ENCODE assay signal across 12 mouse cellular contexts in the genomic region with DNA sequence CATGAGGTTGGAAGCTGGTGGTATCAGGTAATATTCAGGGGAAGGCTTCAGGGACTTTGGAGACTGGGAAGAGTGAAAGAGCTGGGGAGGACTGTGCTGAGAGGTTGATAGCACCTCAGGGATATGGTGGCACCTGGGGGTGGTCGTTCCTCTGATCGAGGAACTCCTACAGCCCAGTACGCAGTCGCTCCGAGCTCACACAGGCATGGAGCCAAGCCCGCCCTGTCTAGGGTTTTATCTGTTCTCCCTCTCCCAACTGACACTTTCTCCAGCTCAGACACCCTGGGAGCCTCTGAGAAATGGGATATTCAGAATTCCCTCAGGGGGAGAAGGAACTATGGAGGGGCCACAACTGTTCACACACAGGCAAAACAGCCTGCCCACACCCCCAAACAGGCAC. TPM values are rescaled to one million over a fixed set of nuclear protein-coding genes. Genes with fewer than 3 reads are reported as not detected.
DNase-seq lines count a peak whose midpoint lies in the region; ATAC-seq lines count a peak whose summit lies in the region.
"Had no signal": no experiment of that assay in that cellular context is flagged by ENCODE, and none has a peak within 500 bp of the region (broad histone marks: within the 10 kb centered on the region; RNA-seq: fewer than 3 reads in every experiment).

No protein-coding gene starts in this region.

- no peaks in the 10 kb centered on the region for H3K36me3 ChIP-seq in kidney, embryonic 14.5 days (ENCODE audit: control insufficient read depth, insufficient read depth, low read length)
- no peaks in the 10 kb centered on the region for H3K36me3 ChIP-seq in hindbrain, embryonic 11.5 days (ENCODE audit: control insufficient read depth, insufficient read depth, low read length)
- H3K36me3 ChIP-seq: limb, embryonic 12.5 days had no signal

- no peak overlapping the region for H3K4me2 ChIP-seq in kidney, embryonic 14.5 days (replicated peaks; ENCODE audit: low read depth, low read length)
- H3K4me2 ChIP-seq in hindbrain, embryonic 11.5 days (replicated peaks; ENCODE audit: low read depth, low read length), result no peak overlapping the region
- H3K4me2 ChIP-seq: limb, embryonic 12.5 days had no signal

- H3K4me1 ChIP-seq in kidney, embryonic 14.5 days (ENCODE audit: control insufficient read depth, insufficient read depth, low read length), result peaks cover 13% of the 10 kb centered on the region
- H3K4me1 ChIP-seq in hindbrain, embryonic 11.5 days (replicated peaks; ENCODE audit: control insufficient read depth, insufficient read depth, low read length), result peaks cover 2% of the 10 kb centered on the region; the same call in 1 of the 2 replicates

- WGBS in kidney, embryonic 14.5 days, result 53% methylated on average over 6 of the region's 6 CpGs
- 89% methylated on average over 6 of the region's 6 CpGs for WGBS in hindbrain, embryonic 11.5 days

- no peak overlapping the region for H3K4me3 ChIP-seq in kidney, embryonic 14.5 days (ENCODE audit: low read length)
- no peak overlapping the region for H3K4me3 ChIP-seq in hindbrain, embryonic 11.5 days (ENCODE audit: low read depth, low read length)
- H3K4me3 ChIP-seq: limb, embryonic 12.5 days; myocyte had no signal

- peak overlapping the region; percentile 14; the same call in 1 of the 2 replicates for H3K27ac ChIP-seq in kidney, embryonic 14.5 days (ENCODE audit: low read depth, low read length)
- peak overlapping the region; percentile 77 for H3K27ac ChIP-seq in hindbrain, embryonic 11.5 days (ENCODE audit: low read depth, low read length)
- H3K27ac ChIP-seq: limb, embryonic 12.5 days had no signal

- H3K9me3 ChIP-seq in kidney, embryonic 14.5 days (ENCODE audit: control insufficient read depth, low read length), result no peaks in the 10 kb centered on the region
- H3K9me3 ChIP-seq in hindbrain, embryonic 11.5 days (ENCODE audit: control insufficient read depth, low read length), result no peaks in the 10 kb centered on the region

- no peaks in the 10 kb centered on the region for H3K27me3 ChIP-seq in kidney, embryonic 14.5 days (ENCODE audit: control insufficient read depth, insufficient read depth, low read length)
- no peaks in the 10 kb centered on the region for H3K27me3 ChIP-seq in hindbrain, embryonic 11.5 days (ENCODE audit: control insufficient read depth, insufficient read depth, low read length)
- H3K27me3 ChIP-seq: limb, embryonic 12.5 days had no signal

- H3K9ac ChIP-seq in kidney, embryonic 14.5 days (ENCODE audit: low read depth, low read length), result no peak overlapping the region
- no peak overlapping the region for H3K9ac ChIP-seq in hindbrain, embryonic 11.5 days (ENCODE audit: low read depth, low read length)
- H3K9ac ChIP-seq: limb, embryonic 12.5 days had no signal

- ATAC-seq in kidney, embryonic 14.5 days (ENCODE audit: low FRiP score, low TSS enrichment), result no peak
- ATAC-seq in hindbrain, embryonic 11.5 days (ENCODE audit: low FRiP score), result no peak

- DNase-seq in kidney, adult 11 months, result no peak
- peak; percentile 52 for DNase-seq in testis, postnatal 10 days (ENCODE audit: low spot score)
- no peak for DNase-seq in testis, postnatal 14 days (ENCODE audit: low spot score)
- DNase-seq in hindbrain, embryonic 11.5 days (ENCODE audit: low spot score), result no peak
- no peak for DNase-seq in T-cell, adult 2 months (ENCODE audit: low spot score)
- DNase-seq in urinary bladder, postnatal 4 days (ENCODE audit: low spot score in 2 of 2), result no peak
- DNase-seq: thymus, postnatal 14 days had no signal

RNA-seq across cellular contexts. Expression of gene Grk3, which starts 25.2 kb away (rescaled TPM):
- 7.7 and 9.9 TPM in 2 replicates for polyA plus RNA-seq in kidney, embryonic 14.5 days (2014; fragmentation: Nextera tagmentation; extraction: Ambion mirVana)
- 4.4 and 5.6 TPM in 2 replicates for polyA plus RNA-seq in hindbrain, embryonic 11.5 days (2014; fragmentation: Nextera tagmentation; extraction: Ambion mirVana)
- polyA plus RNA-seq: myocyte had no signal

RNA-seq across cellular contexts. Expression of gene Crybb2, which starts 29.1 kb away (rescaled TPM):
- polyA plus RNA-seq in kidney, embryonic 14.5 days (2014; fragmentation: Nextera tagmentation; extraction: Ambion mirVana), result not detected in 2 replicates
- not detected in 2 replicates for polyA plus RNA-seq in hindbrain, embryonic 11.5 days (2014; fragmentation: Nextera tagmentation; extraction: Ambion mirVana)
- polyA plus RNA-seq: cortical plate, adult 2 months; gonadal fat pad, adult 2 months; limb, embryonic 12.5 days; myocyte had no signal

RNA-seq across cellular contexts. Expression of gene Crybb3, which starts 40.6 kb away (rescaled TPM):
- 0.47 and 1.8 TPM in 2 replicates for polyA plus RNA-seq in kidney, embryonic 14.5 days (2014; fragmentation: Nextera tagmentation; extraction: Ambion mirVana)
- 0.31 and 0.85 TPM in 2 replicates for polyA plus RNA-seq in hindbrain, embryonic 11.5 days (2014; fragmentation: Nextera tagmentation; extraction: Ambion mirVana)
